Mouse (Mus musculus): ENCODE results near the gene Col27a1.

Col27a1 gene

DNA sequence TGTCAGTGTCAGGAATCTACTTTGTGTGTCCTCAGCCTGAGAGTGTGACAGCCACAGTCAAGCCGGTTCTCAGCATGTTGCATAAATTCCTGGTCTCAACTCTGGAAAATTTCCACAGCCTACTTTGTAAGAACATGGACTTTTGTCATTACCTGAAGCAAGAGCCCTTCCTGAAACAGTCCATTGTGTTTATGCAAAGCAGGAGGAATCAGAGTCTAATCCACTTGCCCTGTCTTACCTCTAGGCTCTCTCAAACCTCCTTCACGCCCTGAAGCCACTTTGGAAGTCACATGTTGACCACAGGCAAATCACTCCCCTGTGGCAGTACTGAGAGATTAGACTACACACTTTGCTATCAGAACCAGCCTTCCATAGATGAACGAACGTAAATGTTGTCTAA lies 128.7 kb downstream of the Col27a1 start:
- in situ Hi-C loops (cut with MboI; ENCODE audit: low pct_unique_long_range_greater_than_20kb in 1 of 2, low sequenced_read_pairs in 2 of 2, unreplicated experiment in 1 of 2), result no loop called here

- in situ Hi-C loops (cut with MboI; ENCODE audit: low pct_unique_long_range_greater_than_20kb in 1 of 2, low sequenced_read_pairs in 2 of 2, unreplicated experiment in 1 of 2), result no loop called here
These were observed 129.8 kb downstream of the Col27a1 start for GRCm38 (mm10) chr4:63343608-63344007.

DNA sequence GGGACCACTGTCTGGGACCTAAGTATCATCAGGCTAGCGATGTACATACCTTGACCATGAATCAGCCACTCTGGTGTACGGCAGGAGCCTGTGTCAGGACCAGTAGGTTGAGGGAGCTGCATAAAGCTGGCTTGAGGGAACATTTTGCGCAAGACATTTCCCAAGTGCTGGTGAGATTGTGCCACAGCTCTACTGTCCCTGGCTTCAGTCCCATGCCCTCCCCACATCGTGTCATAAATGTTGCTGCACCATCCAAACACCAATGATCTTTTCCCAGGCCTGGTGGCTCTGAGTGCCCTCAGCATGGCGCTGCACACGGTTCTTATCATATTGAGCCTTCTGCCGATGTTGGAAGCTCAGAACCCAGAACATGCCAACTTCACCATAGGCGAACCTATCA lies 130.5 kb downstream of the Col27a1 start, which contains the start of gene Orm1:
Gene Orm1 (plus strand): TSS at position 266 of the 400 bp plus-strand sequence.
- in situ Hi-C loops (cut with MboI; ENCODE audit: low pct_unique_long_range_greater_than_20kb in 1 of 2, low sequenced_read_pairs in 2 of 2, unreplicated experiment in 1 of 2), result no loop called here

- in situ Hi-C loops (cut with MboI; ENCODE audit: low pct_unique_long_range_greater_than_20kb in 1 of 2, low sequenced_read_pairs in 2 of 2, unreplicated experiment in 1 of 2), result no loop called here
These were observed 131.5 kb downstream of the Col27a1 start for GRCm38 (mm10) chr4:63345261-63345660.

- in situ Hi-C loops (cut with MboI; ENCODE audit: low pct_unique_long_range_greater_than_20kb in 1 of 2, low sequenced_read_pairs in 2 of 2, unreplicated experiment in 1 of 2), result no loop called here
These were observed 132.9 kb downstream of the Col27a1 start for GRCm38 (mm10) chr4:63346659-63347058.

DNA sequence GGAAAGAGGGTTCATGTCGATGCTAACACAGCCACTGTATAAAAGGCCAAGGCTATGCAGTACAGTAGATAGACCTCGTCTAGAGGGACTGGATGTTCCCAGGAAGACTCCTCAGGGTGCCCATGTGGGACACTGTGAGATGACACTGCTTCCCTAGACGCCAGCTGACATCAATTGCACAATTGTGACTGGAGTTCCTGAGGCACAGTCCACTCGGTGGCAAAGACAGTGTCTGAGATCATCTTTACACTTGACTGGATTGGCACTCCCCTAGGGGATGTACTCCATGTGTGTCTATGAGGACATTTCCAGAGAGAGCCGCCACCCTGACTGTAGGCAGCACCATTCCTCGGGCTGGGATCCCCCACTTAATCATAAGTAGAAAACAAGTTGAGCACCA lies 134.7 kb downstream of the Col27a1 start:
- in situ Hi-C loops (cut with MboI; ENCODE audit: low pct_unique_long_range_greater_than_20kb in 1 of 2, low sequenced_read_pairs in 2 of 2, unreplicated experiment in 1 of 2), result no loop called here

DNA sequence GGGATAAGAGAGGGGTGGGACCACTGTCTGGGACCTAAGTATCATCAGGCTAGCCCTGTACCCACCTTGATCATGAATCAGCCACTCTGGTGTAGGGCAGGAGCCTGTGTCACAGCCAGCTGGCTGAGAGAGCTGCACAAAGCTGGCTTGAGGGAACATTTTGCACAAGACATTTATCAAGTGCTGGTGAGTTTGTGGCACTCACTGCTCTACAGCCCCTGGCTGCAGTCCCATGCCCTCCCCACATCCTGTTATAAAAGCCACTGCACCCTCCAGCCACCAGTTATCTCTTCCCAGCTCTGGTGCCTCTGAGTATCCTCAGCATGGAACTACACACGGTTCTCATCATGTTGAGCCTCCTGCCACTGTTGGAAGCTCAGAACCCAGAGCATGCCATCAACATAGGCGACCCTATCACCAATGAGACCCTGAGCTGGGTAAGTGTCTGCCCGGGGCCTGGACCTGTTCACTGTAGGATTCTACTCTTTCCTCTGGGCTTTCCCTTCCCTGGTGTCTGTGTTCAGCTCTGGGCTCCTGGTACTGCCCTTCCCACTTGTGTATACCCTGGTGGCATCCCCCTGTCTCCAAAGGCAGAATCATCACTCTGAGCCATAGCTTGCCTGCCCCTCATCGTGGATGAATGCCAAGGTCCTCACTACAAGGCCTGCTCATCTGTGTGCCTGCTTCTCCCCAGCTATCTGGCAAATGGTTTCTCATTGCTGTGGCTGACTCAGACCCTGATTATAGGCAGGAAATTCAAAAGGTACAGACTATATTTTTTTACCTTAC lies 142.3 kb downstream of the Col27a1 start, which contains the start of gene Orm3:
Gene Orm3 (plus strand): TSS at position 286 of the 789 bp plus-strand sequence.
- in situ Hi-C loops (cut with MboI; ENCODE audit: low pct_unique_long_range_greater_than_20kb in 1 of 2, low sequenced_read_pairs in 2 of 2, unreplicated experiment in 1 of 2), result loop anchor here in 1 of 2 experiments (25.0 kb wide), 1 partner anchor 581 kb away; no protein-coding TSS in a partner anchor

DNA sequence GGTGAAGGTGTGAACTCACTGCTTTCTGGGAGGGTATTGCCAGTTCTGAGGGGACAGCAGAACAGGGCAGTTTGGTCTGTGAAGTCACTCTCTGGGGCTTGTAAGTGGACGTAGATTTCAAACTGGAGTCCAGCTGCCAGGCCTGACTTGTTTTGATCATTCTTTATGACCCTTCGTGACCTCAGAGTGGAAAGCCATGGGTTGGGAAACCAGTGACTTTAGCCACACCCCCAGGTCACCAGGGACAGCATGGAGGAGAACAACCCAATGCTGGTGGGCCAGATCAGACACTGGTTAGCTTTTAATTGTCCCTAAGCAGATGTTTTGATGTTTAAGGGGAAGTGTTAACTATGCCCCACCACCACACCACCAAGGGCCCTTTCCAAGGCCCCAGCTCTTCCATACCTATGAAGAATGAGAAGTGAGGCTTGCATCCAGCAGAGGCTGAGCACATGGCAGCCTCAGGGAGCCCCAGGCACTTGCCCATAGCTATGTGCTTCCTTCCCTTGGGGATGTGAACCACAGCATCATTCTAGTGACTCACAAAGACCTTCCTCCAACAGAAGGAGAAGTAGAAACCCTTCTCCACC lies 143.3 kb downstream of the Col27a1 start:
- in situ Hi-C loops (cut with MboI; ENCODE audit: low pct_unique_long_range_greater_than_20kb in 1 of 2, low sequenced_read_pairs in 2 of 2, unreplicated experiment in 1 of 2), result loop anchor here in 1 of 2 experiments (25.0 kb wide), 1 partner anchor 580 kb away; no protein-coding TSS in a partner anchor

DNA sequence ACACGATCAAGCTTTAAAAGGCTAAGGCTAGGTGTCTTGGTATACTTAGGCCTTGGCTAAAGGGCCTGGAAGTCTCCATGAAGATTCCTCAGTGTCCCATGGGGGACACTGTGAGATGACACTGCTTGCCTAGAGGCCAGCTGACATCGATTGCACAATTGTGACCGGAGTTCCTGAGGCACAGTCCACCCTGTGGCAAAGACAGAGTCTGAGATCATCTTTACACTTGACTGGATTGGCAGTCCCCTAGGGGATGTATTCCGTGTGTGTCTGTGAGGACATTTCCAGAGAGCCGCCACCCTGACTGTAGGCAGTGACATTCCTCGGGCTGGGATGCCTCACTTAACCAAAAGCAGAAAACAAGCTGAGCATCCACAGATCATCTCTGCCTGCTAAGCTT lies 146.1 kb downstream of the Col27a1 start:
- in situ Hi-C loops (cut with MboI; ENCODE audit: low pct_unique_long_range_greater_than_20kb in 1 of 2, low sequenced_read_pairs in 2 of 2, unreplicated experiment in 1 of 2), result loop anchor here in 1 of 2 experiments (25.0 kb wide), 1 partner anchor 577 kb away; no protein-coding TSS in a partner anchor

DNA sequence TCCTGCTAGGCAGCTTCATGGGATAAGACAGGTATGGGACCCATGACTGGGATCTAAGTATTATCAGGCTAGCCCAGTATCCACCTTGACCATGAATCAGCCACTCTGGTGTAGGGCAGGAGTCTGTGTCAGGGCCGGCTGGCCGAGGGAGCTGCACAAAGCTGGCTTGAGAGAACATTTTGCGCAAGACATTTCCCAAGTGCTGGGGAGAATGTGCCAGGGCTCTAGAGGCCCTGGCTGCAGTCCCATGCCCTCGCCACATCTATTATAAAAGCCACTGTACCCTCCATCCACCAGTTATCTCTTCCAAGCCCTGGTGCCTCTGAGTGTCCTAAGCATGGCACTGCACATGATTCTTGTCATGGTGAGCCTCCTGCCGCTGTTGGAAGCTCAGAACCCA lies 148.3 kb downstream of the Col27a1 start, which contains the start of gene Orm2:
Gene Orm2 (plus strand): TSS at position 300 of the 400 bp plus-strand sequence.
- in situ Hi-C loops (cut with MboI; ENCODE audit: low pct_unique_long_range_greater_than_20kb in 1 of 2, low sequenced_read_pairs in 2 of 2, unreplicated experiment in 1 of 2), result loop anchor here in 1 of 2 experiments (25.0 kb wide), 1 partner anchor 575 kb away; no protein-coding TSS in a partner anchor

DNA sequence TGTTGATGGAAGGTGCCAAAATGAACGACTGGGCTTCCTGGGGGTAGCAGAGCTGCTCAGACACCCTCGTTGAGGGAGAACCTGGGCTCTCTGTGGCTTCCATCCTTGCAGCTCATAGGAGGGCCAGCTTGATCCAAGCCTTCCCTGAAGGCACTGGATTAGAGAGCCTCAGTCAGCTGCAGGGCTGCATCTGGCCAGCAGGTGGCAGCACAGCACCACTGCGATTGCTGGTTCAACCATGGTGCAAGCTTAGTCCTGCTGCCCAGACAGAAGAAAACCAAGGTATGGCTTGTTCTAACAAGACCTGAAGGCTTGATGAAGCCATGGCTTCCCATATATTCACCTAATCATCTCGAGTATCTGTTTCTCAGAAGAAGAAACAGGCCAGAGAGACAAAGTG lies 154.8 kb downstream of the Col27a1 start:
- in situ Hi-C loops (cut with MboI; ENCODE audit: low pct_unique_long_range_greater_than_20kb in 1 of 2, low sequenced_read_pairs in 2 of 2, unreplicated experiment in 1 of 2), result loop anchor here in 1 of 2 experiments (25.0 kb wide), 1 partner anchor 569 kb away; no protein-coding TSS in a partner anchor

GRCm38 (mm10) chr4:63370897-63371296 lies 157.1 kb downstream of the Col27a1 start:
- in situ Hi-C loops (cut with MboI; ENCODE audit: low pct_unique_long_range_greater_than_20kb in 1 of 2, low sequenced_read_pairs in 2 of 2, unreplicated experiment in 1 of 2), result loop anchor here in 1 of 2 experiments (25.0 kb wide), 1 partner anchor 566 kb away; no protein-coding TSS in a partner anchor

DNA sequence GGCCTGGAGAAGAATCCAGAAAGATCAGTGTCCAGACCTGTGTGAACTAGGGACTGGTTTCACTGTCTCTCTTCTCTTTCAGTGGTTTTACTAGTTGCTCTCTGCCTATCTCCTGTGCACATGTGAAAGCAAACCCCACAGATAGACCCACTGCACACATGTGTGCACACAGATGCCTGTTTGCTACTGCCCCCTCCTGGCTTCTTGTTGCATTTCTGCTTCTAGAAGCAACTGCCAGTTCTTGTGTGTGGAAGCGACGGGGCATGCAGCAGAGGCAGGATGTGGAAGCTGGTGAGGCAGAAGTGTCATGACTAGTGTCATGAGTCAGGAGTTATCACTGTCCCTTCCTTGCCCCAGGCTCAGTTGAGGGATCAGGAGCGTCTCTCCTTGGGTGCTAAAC lies 158.1 kb downstream of the Col27a1 start:
- in situ Hi-C loops (cut with MboI; ENCODE audit: low pct_unique_long_range_greater_than_20kb in 1 of 2, low sequenced_read_pairs in 2 of 2, unreplicated experiment in 1 of 2), result loop anchor here in 1 of 2 experiments (25.0 kb wide), 1 partner anchor 565 kb away; no protein-coding TSS in a partner anchor

DNA sequence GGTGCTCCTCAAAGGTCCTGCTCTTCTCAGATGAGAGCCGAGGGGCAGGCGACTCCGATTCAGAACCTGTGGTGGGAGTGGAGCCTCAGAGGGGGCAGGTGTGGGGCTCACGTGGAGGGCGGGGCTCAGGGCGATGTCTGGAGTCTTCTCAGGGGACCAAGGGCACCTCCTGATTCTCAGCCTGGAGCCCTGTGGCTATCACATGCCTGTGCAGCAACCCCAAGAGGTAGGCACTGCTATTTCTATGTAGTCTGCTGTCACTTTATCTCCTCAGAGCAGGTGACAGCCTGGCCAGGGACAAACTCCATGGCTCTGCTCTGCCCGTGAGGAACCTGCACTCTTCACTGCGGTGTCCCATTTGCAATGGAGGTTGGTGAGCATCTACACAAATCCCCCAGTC lies 159.6 kb downstream of the Col27a1 start:
- in situ Hi-C loops (cut with MboI; ENCODE audit: low pct_unique_long_range_greater_than_20kb in 1 of 2, low sequenced_read_pairs in 2 of 2, unreplicated experiment in 1 of 2), result loop anchor here in 1 of 2 experiments (25.0 kb wide), 1 partner anchor 564 kb away; no protein-coding TSS in a partner anchor

DNA sequence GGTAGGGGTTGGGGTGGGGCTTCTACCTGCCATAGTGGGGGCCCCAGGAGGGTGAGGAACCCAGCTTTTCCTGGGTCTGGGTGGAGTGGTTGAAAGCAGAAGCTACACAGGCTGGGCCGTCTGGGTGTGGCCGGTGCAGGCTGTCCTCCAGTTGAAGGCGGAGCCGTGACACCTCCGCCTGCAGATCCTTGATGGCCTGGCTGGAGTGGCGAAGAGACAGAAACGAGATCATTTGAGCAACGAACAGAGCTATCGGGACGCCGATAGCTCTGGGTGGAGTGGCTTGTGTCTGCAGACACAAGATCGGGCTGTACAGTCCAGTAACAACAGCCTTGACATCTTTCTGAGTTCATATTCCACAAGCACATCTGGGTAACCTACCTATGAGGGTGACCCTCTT lies 160.5 kb downstream of the Col27a1 start:
- in situ Hi-C loops (cut with MboI; ENCODE audit: low pct_unique_long_range_greater_than_20kb in 1 of 2, low sequenced_read_pairs in 2 of 2, unreplicated experiment in 1 of 2), result loop anchor here in 1 of 2 experiments (25.0 kb wide), 1 partner anchor 563 kb away; no protein-coding TSS in a partner anchor

DNA sequence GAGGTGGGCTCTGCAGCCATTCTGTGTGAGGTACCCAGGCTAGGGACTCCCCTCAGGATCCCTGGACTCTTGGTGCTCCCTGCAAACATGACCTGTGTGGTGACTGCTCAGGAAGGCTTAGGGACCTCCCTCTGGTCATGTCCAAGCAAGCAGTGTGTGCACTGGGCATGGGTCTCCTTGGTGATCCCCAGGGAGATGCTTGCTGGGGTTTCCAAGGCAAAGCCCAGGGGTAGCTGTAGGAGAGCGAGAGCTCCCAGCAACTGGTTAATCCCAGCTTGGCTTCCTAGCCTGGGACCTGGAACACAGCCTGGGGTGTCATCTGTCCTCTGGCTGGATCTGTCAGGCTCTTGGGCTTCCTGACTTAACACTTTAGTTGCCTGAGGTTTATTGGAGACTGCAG lies 161.6 kb downstream of the Col27a1 start:
- in situ Hi-C loops (cut with MboI; ENCODE audit: low pct_unique_long_range_greater_than_20kb in 1 of 2, low sequenced_read_pairs in 2 of 2, unreplicated experiment in 1 of 2), result no loop called here

DNA sequence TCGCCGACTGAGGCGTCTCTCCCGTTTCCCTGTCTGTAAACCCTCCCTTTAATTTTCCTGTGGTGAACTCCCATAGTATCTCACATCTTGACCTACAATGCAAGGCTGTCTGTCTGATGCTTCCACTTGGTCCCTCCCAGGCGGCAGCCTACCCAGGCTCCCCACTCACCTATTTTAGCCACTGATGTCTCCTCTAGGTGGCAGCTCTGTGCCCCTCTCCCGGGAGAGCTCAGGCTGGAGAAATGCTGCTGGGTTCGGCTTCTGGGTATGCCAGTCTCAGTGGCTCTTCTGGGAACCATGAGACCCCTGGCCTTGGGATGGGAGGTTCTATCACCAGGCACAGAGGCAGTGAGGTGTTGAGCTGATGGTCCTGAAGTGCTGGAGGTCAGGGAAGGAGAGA lies 163.7 kb downstream of the Col27a1 start:
- in situ Hi-C loops (cut with MboI; ENCODE audit: low pct_unique_long_range_greater_than_20kb in 1 of 2, low sequenced_read_pairs in 2 of 2, unreplicated experiment in 1 of 2), result no loop called here

DNA sequence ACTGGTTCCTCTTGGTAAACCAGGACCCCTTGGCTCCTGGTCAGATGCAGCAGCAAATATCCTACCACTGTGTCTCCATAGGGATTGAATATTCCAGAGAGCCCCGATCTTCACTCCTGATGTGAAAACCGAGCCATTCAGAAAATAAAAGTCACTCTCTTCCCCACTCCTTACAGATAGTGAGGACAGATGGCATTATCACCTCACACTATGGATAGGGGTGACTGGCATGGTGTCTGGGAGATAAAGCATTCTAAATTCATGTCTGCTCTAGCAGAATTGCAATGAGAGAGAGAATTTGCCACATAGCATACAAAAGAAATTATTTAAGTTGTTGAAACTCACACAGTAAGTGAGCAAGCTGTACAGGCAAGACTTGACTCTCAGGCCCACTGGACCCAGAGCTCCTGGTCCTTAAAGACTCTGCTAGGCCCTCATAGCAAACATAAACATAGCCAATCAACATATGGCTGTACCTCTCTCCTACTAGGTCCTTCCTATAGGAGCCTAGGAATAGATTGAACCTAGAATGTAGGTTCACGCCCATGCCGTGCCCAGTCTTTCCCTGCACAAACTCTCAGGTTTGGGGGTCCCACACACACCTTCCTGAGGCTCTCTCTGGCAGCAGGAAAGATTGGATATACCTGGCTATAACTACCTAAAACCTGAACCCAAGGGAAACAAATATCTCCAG lies 169.0 kb downstream of the Col27a1 start:
- in situ Hi-C loops (cut with MboI; ENCODE audit: low pct_unique_long_range_greater_than_20kb in 1 of 2, low sequenced_read_pairs in 2 of 2, unreplicated experiment in 1 of 2), result no loop called here

DNA sequence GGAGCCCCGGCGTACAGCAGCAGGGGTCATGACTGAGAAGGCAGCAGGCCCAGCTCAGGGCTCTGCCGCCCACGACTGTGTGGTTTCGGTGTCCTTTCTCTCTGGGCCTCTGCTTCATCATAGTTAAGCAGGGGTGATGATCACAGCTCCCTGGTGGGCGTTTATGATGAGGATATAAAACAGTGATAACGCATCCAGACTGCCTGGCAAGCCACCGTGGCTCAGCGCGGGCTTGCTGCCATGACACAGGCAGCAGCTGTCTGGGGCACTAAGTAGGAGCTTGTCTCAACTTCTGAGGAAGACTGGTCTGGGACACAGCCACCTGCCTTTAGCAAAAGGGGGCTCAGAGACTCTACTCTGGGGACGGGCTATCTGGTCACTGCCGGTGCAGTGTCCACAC lies 169.7 kb downstream of the Col27a1 start:
- in situ Hi-C loops (cut with MboI; ENCODE audit: low pct_unique_long_range_greater_than_20kb in 1 of 2, low sequenced_read_pairs in 2 of 2, unreplicated experiment in 1 of 2), result no loop called here
